Mouse (Mus musculus): ENCODE data around the gene Ppp1ca.

DNA sequence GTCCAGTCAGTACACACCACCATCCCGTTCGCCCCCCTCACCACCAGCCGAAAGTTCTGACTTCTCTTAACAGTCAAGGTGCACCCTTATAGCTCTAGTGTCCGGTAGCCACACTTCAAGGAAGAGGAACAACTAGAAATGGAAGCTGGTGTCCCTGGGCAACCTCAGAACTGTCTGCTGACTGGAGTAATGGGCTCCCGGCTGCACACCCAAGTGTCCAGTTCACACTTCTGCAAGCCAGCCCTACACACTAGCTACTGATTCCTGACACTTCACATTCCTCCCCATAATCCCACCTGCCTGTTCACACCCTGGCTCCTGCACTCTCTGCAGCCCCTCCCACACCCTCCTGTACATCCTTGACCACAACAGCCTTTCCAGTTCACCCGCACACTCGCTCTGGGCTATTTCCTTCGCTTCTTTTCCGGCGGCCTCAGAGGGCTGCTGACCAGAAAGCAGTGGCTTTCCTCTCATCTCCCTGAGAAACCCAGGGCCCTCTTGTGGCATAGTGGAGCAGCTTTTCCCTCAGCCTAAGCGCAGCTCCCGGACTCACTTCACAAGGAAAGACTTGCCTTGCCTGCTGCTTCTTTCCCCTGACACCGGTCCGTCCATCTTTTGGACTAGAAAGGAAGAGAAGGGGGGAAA lies 24.3 kb downstream of the Ppp1ca start:
- peak; percentile 58; the same call in 1 of the 2 replicates for TF ChIP-seq CTCF (conservative IDR thresholded peaks at IDR 0.05; ENCODE audit: insufficient read depth, insufficient read length, low read depth, low read length)
- TF ChIP-seq POLR2A (IDR thresholded peaks at IDR 0.05; ENCODE audit: low read depth, low read length) = no peak
